Mouse (Mus musculus) frontal cortex, postnatal 36 days (tissue): ENCODE results near the gene Il27.

Source experiments
- DNase-seq, 2 experiments: peaks; one replicate each; pipeline ENCODE4 v3.0.0; 2022; ENCODE audit warnings: low spot score in 2 of 2

Il27 gene

DNA sequence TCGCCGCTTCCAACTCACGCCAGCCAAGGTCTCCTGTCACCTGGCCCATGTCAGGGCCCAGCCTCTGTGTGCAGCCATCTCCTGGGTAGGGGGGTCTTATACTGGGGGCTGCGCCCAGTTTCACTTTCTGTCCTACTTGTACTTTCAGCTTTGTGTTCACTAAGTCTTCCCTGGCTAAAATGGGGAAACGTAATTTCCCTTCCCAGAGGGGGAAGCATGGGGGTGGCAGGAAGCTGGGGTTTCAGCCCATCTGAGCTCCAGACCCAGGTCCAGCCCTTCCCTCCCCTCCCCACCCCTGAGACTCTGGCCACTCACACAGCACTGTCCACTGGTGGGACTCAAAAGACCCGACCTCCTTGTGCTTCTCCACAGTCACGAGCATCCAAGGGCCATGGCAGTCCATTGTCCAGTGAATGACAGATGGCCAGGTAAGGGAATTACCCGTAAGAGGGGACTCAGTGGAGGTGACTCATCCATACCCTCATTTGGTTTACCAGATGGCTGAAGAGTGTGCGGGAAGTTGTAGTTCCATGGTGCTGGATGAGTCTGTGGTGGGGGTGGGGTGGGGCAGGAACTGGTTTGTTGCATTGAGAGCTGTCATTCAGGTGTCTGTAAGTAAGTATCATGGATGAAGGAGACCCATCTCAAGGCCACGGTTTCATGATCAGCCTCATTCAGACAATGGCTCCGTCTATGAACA is at the start of gene Il27:
TSS of gene Il27 (minus strand) at position 80 of the 700 bp plus-strand sequence.
- DNase-seq, result no peak

DNA sequence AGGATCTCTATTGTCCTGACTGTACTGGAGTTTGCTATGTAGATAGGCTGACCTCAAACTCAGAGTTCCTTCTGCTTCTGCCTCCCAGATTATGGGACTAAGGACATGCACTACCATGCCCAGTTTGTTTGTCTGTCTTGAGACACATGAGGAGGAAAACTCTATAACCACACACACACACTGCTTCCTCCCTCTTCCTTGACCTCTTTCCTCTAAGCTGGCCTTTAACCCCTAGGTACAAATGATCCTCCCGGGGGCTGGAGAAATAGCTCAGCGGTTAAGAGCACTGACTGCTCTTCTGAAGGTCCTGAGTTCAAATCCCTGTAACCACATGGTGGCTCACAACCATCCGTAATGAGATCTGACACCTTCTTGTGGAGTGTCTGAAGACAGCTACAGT is 49.6 kb upstream of the Il27 start:
- DNase-seq, result no peak

DNA sequence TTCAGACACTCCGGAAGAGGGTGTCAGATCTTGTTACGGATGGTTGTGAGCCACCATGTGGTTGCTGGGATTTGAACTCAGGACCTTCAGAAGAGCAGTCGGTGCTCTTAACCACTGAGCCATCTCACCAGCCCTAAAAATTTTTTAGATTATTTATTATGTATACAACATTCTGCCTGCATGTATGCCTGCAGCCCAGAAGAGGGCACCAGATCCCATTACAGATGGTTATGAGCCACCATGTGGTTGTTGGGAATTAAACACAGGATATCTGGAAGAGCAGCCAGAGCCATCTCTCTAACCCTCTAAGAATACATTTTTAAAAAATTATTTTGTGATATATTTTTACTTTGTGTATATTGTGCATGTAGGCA is 48.5 kb upstream of the Il27 start:
- peak in 1 of 2 experiments; percentile 9 for DNase-seq

DNA sequence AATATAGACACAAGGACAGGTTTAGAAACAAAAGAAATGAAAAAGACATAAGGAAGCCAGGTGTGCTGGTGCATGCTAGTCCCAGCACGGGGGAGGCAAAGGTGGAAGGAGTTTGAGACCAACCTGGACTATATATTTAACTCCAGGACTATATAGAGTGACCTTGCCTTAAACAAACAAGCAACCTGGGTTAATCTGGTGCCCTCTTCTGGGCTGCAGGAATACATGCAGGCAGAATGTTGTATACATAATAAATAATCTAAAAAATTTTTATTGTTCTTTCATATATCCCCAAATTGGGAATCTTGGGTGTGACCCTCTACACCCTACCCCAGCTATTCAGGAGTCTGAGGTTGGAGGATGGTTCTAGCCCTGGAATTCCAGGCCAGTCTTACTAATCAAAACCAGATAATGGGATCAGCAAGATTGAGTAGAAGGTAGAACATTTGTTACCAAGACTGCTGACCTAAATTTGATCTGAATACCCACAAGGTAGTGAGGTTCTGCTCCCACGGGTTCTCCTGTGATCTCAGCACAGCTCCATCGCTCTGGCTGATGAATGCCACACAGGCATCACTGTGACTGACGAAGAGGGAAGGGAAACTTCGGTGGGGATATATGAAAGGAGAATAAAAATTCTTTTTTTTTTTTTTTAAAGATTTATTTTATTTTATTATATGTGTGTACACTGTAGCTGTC is 48.0 kb upstream of the Il27 start:
- DNase-seq, result no peak

DNA sequence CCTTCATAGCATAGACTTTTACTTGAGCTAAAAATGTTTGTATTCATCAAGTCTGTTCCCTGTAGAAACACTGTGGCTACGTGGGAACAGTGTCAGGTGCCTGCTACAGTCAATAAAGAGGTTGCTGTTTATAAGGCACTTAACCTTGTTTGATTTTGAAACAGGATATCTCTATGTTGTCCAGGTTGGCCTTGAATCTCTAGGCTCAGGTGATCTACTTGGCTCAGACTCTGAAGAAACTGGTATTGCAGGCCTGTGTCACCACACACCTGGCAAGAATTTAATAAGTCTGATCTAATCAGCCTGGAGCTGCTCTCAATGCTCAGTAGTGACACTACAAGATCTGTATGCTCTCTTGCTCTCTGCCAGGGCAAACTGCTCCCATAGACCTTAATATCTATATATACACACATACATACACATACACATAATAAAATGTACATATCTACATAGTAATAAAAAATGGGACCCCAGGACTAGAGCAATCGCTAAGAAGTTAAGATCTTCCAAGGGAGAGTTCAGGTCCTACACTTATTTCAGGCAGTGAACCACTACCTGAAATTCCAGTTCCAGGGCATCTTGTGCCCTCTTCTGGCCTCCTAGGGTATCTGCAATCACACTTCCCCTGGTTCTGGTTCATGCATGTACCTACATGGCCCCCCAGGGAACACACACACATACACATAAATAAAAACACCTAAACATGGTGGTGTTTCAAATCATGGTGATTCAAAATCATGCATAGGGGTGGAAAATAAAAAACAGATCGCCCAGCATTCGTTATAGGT is 42.2 kb upstream of the Il27 start:
- DNase-seq, result peak; percentile 20 to 40

DNA sequence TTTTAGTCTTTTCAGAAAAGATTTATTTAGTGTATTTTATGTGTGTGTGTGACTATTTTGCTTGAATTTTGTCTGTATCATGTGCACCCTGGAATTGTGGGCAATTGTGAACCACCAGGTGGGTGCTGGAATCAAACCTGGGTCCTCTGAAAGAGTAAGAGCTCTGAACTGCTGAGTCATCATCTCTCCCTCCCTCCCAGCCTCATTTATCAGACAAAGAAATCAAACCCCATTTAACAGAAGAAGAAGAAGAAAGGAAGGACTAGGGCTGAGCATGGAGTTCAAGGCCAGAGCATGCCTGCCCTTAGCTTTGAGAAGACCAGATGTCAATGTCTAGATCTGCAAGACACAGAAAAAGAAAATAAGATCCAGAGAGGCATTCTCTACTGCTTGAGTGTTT is 40.6 kb upstream of the Il27 start:
- DNase-seq, result no peak

DNA sequence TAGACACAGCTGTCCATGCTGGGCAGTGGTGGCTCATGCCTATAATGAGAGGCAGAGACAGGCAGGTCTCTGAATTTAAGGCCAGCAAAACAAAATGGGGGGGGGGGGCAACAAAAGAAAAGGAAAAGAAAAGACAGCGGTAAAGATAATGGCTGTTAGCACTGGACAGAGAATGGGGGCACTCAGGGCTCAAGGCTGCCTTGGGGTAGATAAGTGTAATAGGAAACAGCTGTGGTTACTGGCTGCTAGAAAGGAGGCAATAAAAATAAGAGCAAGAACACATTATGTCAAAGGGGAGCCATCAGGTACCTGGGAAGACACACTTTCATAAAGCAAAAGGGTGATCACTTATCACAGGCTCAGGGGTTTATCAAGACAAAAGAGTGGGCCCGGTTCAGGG is 37.7 kb upstream of the Il27 start:
- no peak for DNase-seq

DNA sequence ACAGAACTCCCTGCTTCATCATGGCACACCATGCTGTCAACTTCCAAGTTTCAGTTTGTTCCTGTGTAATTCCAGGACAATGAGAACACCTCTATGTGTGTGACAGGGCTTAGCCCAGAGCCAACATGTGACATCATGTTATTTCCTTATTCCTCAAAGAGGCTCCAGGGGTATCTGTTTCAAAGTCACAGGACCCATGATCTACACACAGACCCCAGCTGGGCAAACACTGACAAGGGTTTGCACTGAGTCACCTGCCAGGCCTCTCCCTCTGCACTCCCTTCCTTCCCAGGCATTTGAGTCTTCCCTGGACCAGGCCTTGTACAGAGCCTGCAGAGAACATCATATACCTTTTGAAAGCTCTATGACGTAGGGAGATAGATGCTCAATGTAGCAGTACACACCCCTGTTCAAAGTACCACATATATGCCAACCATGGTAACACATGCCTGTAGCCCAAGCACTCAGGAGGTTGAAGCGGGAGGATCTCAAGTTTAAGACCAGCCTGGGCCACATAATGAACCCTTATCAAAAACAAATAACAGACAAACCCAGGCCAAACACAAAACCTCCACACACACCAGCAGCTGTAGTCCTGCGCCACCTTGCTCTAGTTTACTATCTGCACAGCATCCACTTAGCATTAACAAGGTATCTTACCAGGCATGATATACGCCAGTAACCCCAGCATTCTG is 36.2 kb upstream of the Il27 start, which contains the start of gene Nupr1:
TSS of gene Nupr1 (minus strand) at position 38 of the 695 bp plus-strand sequence.
- no peak for DNase-seq

DNA sequence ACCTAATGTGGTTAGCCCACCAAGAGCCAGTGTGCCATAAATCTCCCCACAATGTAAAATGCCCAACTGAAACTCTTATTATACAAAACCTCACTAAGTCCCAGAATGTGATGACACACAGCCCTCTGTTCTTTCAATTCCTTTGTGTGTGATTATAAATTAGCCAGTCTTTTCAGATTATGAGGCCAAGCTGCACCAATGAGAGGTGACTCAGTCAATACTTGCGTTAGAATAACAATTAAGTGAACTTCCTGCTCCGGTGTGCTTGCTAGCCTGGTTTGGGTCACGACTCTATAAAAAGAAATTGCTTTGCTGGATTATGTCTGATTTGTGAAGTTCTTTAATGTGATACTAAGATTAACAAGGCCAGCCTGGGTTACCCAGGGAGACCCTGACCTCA is 35.2 kb upstream of the Il27 start:
- DNase-seq, result no peak

DNA sequence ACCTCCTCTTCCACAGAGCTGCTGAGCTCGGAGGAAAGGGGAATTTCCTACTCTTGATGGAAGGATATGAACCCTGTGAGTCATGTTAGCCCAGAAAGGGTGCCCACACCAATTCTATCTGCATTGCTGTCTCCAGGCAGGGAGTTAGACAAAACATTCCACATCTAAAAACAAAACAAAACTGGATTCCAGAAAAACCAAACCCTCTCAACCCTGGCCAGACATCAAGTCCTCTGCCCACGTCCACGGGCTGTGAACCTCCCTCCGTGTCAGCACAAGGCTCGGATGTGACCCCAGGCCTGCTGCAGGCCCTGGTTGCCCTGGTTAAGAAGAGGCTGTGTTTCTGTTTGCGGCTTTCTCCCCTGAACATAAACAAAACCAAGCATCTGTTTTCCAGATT is 33.4 kb upstream of the Il27 start:
- DNase-seq, result no peak

DNA sequence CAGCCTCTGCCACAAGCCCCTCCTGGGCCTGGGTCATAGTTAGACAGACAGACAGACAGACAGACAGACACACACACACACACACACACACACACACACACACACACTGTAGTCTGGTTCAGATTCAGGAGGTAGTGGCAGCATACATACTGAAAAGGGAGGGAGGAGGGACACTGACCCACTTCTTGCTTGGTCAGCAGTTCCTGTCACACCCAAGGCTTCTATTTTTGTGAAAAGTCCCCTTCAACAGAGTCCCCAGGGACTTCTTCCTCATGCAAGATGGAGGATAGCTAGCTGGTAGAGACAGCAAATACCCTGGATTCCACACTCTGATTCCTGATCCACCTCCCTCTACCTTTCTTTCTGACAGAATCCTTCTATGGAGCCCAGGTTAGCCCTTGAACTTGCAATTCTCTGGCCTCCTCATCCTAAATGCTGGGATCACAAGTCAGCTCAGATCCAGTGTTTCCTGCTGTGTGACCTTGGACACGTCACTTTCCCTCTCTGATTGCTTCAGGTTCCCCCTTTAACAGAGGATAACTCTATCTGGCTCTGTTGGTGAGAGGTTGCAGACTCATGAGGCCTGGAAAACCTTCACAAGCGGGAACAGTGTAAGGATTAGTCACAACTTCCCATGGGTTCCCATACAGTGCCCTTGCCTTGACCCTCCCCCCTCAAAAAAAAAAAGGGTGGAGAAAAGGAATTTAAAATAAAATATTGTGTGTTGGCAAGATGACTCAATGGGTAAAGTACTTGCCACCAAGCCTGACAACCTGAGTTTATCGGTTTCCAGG is 31.3 kb upstream of the Il27 start:
- no peak for DNase-seq

DNA sequence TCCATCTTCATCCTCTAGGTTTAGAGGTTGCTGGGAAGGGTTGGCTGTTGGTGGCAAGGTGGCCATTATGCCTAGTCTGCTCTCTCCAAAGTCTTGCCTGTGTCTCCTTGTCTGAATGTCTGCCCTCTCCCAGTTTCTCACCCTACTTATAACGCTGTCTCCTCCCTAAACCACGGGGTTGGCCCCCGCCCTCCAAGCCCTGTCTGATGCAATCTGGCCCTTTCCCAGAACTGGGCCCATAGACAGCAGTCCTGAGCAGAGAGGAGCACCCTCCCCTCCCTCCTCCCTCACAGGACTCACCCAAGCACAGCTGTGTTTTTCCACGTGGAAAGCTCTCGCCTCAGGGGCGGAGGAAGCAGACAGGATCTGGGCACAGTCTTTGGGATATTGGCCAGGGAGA is 30.6 kb upstream of the Il27 start:
- DNase-seq, result peak; percentile 32 to 40

DNA sequence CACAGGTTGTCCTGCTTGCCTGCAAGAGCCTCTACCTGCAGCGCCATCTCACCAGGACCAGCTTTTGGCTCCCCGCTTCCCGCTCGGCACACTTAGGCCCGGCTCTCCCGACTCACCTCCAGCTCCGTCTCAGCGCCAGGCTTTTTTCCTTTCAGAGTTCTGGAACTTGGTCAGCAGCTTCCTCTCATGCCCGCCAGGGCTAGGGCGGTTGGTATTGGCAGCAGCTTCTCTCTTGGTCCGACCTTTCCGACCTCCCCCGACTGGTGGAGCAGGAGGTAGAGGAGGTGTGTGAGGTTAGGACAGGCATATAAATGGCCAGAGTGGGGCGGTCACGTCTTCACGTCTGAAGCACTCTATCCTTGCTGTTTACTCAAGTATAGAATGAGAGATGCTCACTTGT is 30.0 kb upstream of the Il27 start:
- no peak for DNase-seq

DNA sequence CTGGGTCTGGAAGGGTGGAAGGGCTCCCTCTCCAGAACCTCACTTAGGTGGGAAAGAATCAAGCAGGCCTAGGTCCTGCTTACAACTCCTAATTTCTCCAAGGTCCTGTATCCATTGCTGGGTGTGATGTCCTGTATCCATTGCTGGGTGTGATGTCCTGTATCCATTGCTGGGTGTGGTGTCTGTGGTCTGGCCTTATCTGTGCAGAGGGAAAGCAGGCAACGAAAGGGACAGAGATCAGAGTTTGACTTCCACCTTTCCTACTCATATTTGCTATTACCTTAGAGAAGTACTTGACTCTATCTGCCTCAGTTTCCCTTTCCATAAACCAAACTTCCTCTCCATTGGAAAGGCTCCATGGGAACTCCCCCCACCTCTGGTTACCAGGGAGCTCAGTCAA is 28.6 kb upstream of the Il27 start:
- no peak for DNase-seq

DNA sequence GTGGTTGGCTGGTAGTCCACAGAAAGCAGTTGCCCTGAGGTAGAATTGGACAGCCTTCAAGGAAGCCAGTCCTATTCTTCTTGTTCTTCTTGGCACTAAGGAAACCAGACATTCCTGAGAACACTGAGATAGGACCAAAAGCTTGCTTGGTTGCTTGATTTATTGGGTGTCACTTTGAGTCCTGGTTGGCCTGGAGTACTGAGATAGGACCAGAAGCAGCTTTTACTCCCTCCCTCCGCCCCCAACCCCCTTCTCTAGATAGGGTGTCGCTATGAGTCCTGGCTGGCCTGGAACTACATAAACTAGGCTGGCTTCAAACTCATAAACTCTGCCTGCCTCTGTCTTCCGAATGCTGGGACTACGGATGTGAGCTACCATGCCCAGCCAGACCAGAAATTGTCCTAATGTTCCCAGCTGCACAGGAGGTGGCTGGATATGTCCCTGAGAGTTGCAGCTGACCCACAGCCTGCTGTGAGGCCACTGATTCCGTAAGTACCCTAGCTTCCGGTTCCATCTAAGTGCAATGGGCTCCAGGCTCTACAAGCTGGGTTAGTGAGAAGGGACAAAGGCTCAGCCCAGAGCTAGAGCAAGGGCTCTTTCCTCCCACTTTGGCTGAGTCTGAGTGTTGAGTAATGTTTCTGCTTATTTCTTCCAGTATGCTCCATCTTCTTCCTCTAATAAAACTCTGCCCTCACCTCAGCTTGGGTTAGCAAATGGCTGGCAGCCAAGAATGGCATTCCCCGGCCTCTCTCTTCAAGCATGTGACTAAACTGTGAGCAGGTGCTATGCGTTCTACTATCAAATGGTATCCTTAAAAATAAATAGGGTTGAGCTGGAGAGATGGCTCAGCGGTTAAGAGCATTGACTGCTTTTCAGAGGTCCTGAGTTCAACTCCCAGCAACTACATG is 27.0 kb upstream of the Il27 start:
- no peak for DNase-seq

DNA sequence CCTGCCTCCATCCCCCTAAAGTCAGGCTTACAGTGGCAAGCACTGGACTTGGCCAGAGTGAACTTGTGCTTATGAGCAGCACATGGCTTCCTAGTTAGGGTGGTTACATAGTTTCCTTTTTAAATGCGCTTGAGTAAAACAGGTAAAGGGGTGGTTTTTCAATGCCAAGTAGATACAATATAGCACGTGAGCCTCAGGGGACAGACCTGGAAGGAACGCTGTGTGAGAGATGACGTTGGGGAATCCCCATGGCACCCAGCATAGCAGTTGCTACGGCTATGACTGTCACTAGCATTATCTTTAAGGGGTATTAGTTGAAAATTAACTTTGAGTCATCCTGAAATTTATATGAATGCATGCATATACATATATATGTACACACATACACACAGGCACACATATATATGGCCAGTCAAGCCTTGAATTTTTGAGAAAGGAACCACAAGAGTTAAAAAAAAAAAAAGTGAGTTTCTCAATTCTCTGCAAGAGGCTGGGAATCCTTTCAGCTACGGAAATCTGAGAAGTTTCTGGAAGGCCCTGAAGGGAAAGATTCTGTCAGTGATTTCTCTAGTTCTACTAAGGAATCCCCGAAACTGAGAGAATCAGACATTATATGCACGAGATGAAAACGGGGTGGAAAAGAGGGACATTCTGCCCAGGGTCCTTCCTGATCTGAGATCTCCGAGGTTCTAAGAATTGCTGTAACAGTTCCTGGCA is 25.0 kb upstream of the Il27 start:
- DNase-seq, result no peak

DNA sequence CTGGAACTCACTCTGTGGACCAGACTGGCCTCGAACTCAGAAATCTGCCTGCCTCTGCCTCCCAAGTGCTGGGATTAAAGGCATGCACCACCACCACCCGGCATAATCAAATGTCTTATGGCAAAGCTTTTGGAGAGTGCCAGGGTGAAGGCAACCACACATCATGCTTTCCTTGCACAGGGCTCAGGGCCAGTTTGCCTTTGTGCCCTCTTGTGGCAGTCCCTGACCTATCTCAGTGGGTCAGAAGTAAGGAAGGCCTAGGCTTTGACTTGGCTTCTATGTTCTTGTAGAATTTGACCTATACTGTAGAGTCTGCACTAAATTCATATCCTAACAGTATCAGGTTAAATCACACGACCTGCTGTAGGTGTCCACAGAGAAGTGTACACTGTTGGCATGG is 22.0 kb upstream of the Il27 start:
- DNase-seq, result no peak

DNA sequence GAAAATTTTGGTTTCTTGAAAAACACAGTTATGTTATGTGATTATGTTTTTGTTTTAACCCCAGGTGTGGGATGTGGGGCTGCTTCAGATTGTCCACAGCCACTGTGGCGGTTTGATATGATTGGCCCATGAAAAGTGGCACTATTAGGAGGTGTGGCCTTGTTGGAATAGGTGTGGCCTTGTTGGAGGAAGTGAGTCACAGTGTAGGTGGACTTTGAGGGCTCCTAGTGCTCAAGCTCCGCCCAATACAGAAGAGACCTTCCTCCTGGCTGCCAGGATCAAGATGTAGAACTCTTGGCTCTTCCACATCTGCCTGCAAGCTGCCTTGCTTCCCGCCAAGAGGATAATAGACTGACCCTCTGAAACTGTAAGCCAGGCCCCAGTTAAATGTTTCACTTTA is 18.0 kb upstream of the Il27 start:
- no peak for DNase-seq

DNA sequence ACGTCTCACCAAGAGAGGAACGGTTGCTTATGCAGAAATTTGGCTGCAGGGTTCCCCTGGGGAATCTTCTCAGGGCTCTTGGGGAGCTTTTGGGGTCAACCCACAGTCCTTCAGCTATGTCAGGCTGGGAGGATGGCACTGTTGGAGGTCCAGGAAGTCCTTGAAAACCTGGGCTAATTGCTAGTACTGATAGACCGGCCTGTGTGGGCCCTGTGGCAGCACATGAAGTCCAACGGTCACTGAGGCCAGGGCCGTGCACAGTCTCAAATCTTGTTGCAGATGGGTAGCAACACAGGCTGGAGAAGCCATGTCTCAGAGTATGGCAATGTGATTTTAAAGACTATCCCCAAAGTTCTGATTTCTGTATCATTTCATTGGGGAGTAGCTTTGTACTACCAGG is 13.1 kb upstream of the Il27 start:
- DNase-seq, result no peak

DNA sequence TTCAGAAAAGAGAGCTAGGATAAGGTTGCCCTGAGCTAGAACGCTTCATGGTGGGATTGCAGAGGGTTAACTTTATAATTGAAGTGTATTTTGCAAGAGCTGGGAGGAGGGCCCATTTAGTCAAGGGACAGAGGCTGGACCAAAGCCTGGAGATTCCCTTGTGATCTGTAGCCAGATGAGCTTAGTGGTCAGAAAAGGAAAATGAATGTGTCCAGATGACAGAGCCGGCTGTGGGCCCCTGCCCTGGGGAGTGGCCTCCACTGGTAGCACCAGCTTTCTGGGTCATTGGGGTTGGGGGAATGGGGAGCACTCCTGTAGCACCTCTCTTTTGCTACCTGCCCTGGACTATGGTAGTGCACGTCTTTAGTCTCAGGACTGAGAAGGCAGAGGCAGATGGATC is 12.3 kb upstream of the Il27 start:
- DNase-seq, result no peak
